Mouse (Mus musculus): ENCODE measurements around the gene Sertad4.

The Sertad4 gene

GRCm38 (mm10) chr1:192855474-192856230, at the start of gene Sertad4:
Gene Sertad4, minus strand, starts transcription at chr1:192855756.
- under 1% methylated on average over 71 of the region's 75 CpGs for WGBS

DNA sequence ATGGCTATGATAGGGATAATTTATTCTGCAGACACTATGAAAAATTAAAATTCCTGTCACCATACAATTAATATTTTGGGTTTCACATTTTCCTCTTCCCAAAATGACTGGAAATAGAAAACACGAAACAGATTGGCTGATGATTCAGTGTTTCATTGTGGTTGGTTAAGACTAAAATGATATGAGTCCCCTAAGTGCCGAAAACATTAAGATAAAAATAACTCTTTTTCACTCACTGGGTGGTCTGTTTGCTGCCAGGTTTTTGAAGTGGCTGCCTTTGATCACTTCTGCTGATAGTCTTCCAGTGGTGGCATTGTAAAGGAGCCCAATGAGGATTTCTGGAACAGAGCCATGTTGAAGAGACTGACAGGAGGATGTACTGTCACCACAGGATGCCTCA, 46.0 kb upstream of the Sertad4 start:
- WGBS, result 45% methylated on average over 2 of the region's 2 CpGs

GRCm38 (mm10) chr1:192900913-192901312, 45.4 kb upstream of the Sertad4 start:
- 79% methylated on average over 3 of the region's 3 CpGs for WGBS

DNA sequence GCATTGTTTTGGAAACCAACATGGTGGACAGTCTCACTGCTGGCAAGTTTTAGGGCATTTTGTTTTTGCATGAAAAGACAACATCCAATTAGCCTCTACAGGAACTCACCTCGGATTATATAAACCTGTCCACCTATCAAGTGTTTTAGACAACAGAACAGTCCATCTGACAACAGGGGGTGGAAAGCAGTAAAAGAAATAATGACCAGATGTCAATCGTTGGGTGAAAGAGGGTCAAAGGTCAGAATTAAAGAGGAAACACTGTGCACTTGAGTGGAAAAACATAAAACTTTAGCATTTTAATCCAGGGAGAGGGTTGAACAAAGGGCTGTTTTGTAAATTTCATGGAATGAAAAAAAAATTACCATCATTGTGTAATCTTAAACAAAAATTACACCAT, 43.2 kb upstream of the Sertad4 start:
- WGBS, result 29% methylated on average over 2 of the region's 2 CpGs

GRCm38 (mm10) chr1:192897218-192897617, 41.7 kb upstream of the Sertad4 start:
- 57% methylated on average over 10 of the region's 10 CpGs for WGBS

DNA sequence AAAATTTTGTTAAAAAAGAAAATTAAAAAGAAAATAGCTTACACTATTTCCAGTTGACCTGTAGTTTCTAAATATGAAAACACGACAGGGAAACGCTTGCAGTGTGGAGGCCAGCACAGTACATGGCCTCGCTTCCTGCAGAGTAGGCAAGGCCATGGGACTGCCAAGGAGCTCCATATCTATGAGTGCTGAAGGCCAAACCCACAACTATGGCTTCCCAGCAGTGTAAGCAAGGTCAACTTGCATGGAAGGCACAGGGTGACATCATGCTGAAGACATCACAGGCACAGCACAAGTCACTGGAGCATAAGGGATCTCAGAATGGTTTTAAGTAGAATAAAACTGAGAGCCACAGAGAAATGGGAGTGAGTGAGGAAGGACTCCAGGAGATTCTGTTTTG, 40.5 kb upstream of the Sertad4 start:
- WGBS, result 95% methylated on average over 3 of the region's 3 CpGs

GRCm38 (mm10) chr1:192890716-192891115, 35.2 kb upstream of the Sertad4 start:
- 86% methylated on average over 3 of the region's 3 CpGs for WGBS

DNA sequence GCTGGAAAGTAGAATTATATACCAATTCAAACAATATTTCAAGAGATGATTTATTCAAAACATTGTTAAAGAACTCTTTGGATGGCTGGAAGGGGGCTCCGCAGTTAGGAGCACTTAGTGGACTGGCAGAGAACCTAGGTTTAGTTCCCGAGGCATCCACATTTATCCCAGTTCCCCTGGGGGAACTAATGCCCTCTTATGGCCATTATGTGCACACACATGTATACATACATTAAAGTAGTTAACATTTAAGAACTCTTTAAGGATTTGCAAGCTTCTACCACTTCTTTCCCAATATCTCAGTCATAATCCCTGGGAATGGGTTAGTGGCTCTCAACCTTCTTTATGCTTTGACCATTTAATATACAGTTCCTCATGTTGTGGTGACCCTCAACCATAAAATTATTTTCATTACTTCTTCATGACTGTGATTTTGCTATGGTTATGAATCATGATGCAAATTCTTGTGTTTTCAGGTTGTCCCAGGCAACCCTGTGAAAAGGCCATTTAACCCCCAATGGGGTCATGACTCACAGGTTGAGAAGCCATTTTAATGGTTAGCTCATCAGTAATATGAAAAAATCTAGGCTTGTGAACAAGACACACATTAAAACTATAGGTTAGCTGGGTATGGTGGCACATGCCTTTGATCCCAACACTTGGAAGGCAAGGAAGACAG, 27.2 kb upstream of the Sertad4 start:
- 75% methylated on average over 2 of the region's 2 CpGs for WGBS

- WGBS, result 84% methylated on average over 4 of the region's 4 CpGs
These were observed 24.6 kb upstream of the Sertad4 start for GRCm38 (mm10) chr1:192880130-192880529.

DNA sequence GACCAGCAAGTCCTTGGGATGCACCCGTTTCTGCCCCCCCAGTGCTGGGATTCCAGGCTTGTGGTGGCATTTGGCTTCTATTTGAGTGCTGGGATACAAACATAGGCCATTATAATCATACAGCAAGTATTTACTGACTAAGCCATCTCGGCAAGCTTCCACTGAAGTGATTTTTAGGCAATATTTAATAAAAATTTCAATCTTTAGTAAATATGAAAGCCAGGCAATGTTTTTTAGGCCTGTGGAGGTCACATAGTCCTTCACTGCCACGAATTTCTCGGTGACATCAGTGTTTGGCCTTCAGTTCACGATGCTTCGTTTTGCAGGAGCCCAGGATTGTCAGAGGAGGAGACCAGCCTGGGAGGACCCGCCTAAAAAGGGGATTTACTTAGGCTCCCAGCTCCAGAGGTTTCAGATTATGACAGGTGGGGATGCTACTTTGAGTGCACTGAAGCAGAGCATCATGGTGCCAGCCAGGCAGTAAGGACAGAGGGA, 23.6 kb upstream of the Sertad4 start:
- 87% methylated on average over 7 of the region's 7 CpGs for WGBS

DNA sequence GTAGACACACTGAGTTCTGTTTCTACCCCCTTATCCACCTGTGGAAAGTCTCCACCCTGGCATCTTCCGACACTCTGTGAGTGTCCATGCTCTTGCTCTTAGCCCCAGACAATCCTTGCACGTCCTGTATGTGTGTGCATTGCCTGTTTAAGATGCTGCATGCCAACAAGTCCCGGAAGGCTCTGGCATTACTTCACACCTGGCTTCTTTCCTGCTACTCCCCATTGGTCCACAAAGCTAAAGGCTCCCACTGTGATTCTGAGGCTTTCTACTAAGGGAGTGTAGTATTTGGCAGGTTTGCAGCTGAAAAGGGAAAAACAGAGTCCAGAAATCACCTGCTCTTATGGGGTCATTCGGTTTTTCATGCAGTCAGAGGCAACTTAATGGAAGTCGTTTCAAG, 17.3 kb upstream of the Sertad4 start:
- 43% methylated on average over 5 of the region's 5 CpGs for WGBS

GRCm38 (mm10) chr1:192869761-192870160, 14.2 kb upstream of the Sertad4 start:
- WGBS, result 94% methylated on average over 1 of the region's 1 CpGs

- 72% methylated on average over 3 of the region's 3 CpGs for WGBS
These were observed 8.9 kb upstream of the Sertad4 start for GRCm38 (mm10) chr1:192864440-192864839.

DNA sequence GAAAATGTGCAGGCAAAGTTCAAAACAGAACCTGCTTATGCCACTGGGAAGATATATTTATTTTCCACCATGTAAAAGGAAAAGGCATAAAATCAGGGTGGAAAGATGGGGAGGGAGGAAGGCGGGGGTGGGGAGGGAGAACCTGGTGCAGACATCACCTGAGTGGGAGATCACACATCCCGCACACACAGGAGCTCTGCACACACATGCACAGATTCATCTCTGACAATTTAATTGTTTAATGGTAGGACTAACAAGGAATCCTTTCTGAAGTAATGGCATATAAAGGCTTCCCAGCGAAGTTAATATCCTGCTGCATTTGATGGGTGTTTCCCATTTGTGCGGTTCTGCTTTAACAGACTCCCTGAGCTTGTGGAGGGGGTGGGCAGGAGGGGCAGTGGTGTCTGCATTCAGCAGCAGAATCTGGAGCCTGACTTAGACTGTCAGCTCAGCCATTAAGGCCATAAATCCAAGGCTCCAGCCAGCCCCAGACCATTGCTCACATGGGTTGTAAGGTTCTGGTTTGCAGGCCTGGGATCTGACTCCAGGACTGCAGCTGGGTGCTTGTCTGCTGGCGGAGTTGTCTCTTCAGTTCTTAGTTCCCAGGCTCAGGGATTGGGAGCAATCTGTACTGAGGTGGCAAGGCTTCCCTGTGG, 5.9 kb upstream of the Sertad4 start:
- WGBS, result 83% methylated on average over 5 of the region's 5 CpGs

DNA sequence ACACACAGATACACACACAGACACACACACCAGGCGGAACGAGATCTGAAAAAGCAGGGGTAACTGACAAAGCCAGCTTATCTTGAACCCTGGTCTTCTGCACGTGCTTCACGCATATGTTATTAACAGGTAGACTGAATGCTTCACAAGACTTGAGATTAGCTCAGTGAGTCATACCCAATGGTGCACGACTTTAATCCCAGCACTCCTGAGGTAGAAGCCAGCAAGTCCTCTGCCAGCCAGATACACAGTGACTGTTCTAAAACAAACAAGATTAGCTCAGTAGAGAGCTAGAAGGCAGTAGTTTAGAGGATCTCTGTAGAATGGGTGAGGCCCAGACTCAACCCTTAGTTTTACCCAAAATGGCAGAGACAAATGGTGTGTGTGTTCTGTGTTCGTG, 4.7 kb upstream of the Sertad4 start:
- WGBS, result 79% methylated on average over 6 of the region's 6 CpGs

DNA sequence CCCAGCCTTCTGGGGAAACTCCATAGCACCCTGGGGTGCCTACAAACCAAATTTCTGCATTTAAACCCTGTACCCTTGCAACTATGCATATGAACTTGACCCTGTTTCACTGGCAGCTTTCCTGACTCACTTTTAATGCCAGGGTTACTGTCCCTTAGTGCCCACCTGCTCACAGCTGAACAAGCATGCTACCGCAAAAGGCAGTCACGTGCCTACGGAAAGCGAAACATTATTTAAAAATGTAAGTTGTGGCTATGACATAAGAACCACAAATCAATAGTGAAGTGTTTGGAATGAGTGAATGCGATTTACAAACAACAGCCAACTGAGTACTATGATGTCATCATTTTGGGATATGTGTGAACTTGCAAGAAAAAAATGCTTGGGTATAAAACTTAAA, 2.0 kb upstream of the Sertad4 start:
- 86% methylated on average over 5 of the region's 5 CpGs for WGBS

GRCm38 (mm10) chr1:192856931-192857330, 1.4 kb upstream of the Sertad4 start:
- 74% methylated on average over 6 of the region's 6 CpGs for WGBS

DNA sequence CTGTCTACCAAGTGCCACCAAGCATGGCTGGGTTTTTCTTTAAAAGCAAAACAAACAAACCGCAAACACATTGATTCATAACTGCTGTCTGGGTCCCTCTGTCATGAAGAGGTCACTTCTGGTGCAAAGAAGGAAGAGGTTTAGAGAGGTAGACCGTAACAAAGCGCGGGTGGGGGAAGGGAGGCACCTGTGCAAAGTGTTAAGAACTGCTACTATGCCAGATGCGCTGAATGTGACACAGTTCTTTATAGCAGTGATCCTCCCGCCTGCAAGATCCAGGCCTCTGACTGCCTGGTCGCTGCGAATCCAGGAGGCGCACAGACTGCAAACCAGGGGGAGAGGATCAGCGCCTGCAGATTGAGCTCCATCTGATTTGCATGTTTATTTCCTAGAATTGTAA, 855 bp upstream of the Sertad4 start:
- 54% methylated on average over 10 of the region's 10 CpGs for WGBS

DNA sequence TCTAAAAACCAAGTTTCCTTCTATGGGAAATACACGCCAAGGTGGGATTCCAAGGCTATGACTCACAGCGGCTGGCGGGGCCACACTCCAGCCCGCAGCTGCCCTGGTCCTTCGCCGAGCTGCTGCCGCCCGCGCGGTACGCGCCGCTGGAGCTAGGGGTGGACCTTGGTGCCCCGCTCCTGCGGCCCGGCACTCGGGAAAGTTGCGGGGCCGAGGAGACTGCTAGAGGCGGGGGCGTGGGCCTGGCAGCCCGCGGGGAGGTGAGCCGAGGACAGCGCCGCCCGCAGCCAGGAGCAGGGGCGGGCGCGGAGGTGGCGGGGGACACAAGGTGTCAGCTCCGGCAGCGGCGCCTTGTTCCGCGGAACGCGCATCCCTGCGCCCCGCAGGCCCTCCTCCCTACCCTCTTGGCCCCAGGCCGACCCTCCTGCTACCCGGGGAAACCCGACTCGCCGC, 711 bp downstream of the Sertad4 start:
- WGBS, result under 1% methylated on average over 42 of the region's 45 CpGs

DNA sequence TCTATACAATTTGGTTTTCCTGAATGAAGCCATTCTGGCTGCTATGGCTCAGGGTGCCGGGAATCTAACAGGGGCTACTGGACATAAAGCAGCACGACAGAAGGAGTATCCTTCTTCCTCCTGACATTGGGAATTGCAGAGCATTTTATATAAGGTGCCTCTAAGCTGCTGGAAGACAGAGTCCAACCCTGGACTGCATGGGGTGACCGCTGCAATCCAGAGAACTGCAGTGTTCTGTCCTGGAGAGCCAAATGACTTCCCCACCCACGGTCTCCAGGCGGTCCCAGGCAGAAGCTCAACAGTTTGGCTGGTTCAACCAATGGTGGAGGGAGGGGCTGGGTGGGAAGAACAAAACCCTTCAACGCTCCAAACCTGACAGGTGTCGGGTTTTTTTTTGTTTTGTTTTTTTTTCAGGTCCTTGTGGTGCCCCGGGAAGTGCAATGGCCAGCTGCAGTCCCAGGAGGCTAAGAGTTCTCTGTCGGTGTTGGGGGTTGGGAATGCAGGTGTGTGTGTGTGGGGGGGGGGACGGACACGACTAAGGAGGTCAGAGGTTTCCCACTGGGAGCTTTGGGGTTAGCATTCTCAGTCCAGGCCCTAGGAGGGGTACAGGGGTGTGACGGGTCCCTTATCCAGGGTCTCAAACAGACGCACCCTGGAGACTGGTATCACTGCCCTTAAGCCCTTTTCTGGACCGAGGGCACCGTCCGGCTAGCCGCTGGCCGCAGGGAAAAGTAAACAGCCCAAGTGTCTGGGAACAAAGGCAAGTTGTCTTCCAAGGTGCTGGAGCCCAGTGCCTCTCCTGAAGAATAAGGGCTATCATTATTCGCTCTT, 1.4 kb downstream of the Sertad4 start:
- WGBS, result 12% methylated on average over 19 of the region's 19 CpGs

- WGBS, result 61% methylated on average over 2 of the region's 2 CpGs
These were observed 2.1 kb downstream of the Sertad4 start for GRCm38 (mm10) chr1:192853429-192853828.

DNA sequence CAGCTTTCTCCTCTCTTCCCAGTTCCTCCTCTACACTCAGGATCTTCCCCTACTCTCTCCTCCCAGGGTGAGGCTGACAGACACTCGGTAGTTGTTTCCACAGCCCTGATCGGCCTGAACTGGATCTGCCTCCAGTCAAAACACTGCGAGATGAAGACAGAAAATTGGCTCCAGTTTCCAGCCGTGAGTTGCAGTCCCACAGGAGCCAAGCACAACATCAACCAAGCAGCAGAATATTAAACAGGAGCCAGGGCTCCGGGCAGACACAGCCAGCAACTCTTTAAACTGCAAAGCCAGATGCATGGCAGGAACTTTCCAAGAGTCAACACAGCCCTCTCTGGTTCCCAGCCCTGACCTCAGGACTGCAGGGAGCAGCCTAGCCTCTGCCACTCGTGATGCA, 3.9 kb downstream of the Sertad4 start:
- 27% methylated on average over 6 of the region's 6 CpGs for WGBS

Data from cerebral cortex, adult 2 months (tissue).